Mouse (Mus musculus): ENCODE measurements at regions not wholly inside any gene's neighbourhood (a gene's known extent, or its start where the extent isn't known, plus 50 kb on each side); places are given as distances from the start of the nearest gene placed in this dataset.
"Not testable (repeated sequence)": the region's sequence is repeated elsewhere in the genome, so short reads cannot be mapped to it uniquely, and the experiment has no call there.

- DNase-seq (ENCODE audit: low spot score in 2 of 2); intact Hi-C loops (cut with DNase I): not testable (repeated sequence)
Observed at GRCm38 (mm10) chrX:80639554-80639953, 430.9 kb upstream of the Tmem47 start.

- DNase-seq (ENCODE audit: low spot score in 2 of 2), result peak in 1 of 2 experiments; percentile 19
- intact Hi-C loops (cut with DNase I), result no loop called here
Observed at GRCm38 (mm10) chrX:80664605-80665004, 405.9 kb upstream of the Tmem47 start.
